Mouse (Mus musculus) stomach, postnatal 0 days (tissue): Measurements from ENCODE around the gene Zbed4. TPM values are rescaled to one million over a fixed set of nuclear protein-coding genes. Genes with fewer than 3 reads are reported as not detected.
"Not testable (repeated sequence)": the region's sequence is repeated elsewhere in the genome, so short reads cannot be mapped to it uniquely, and the experiment has no call there.

Experiments used
- ATAC-seq: fragments of 200-750 bp; cut with Nextera tagmentation; 2 replicates; pipeline ENCODE4 v1.8.0; 2017; ENCODE audit not compliant: low FRiP score, low TSS enrichment
- DNase-seq: peaks from one replicate; pipeline ENCODE4 v3.0.0-alpha.2; 2016; ENCODE audit warnings: low spot score
- H3K27ac ChIP-seq: fragments of 300-500 bp; sonication (generic); replicated peaks from 2 replicates; pipeline ENCODE4 v1.5.1; 2014; ENCODE audit warnings: mild to moderate bottlenecking, control low read depth
- H3K27me3 ChIP-seq: fragments of 300-500 bp; sonication (generic); 2 replicates; pipeline ENCODE4 v1.6.1; 2014; ENCODE audit warnings: low read length; ENCODE audit not compliant: control insufficient read depth, insufficient read depth
- H3K36me3 ChIP-seq: fragments of 300-500 bp; sonication (generic); 2 replicates; pipeline ENCODE4 v1.6.1; 2014; ENCODE audit warnings: low read length, mixed read lengths; ENCODE audit not compliant: control insufficient read depth, insufficient read depth
- H3K4me1 ChIP-seq: fragments of 300-500 bp; sonication (generic); replicated peaks from 2 replicates; pipeline ENCODE4 v1.6.1; 2014; ENCODE audit warnings: antibody characterized with exemption; ENCODE audit not compliant: control insufficient read depth, insufficient read depth
- H3K4me2 ChIP-seq: fragments of 300-500 bp; sonication (generic); replicated peaks from 2 replicates; pipeline ENCODE4 v1.6.1; 2014; ENCODE audit warnings: low read depth, mild to moderate bottlenecking, control low read depth, moderate library complexity
- H3K4me3 ChIP-seq: fragments of 300-500 bp; sonication (generic); 2 replicates; pipeline ENCODE4 v1.5.1; 2014; ENCODE audit warnings: low read depth, low read length, control low read depth
- H3K9ac ChIP-seq: fragments of 300-500 bp; sonication (generic); 2 replicates; pipeline ENCODE4 v1.6.1; 2014; ENCODE audit warnings: mild to moderate bottlenecking, low read length, control low read depth, mixed read lengths
- H3K9me3 ChIP-seq: fragments of 300-500 bp; sonication (generic); 2 replicates; pipeline ENCODE4 v1.6.1; 2016; ENCODE audit warnings: low read length; ENCODE audit not compliant: control insufficient read depth
- CTCF ChIP-seq: IDR thresholded peaks from 2 replicates; pipeline ENCODE4 v1.5.1; 2016; ENCODE audit warnings: antibody characterized with exemption, low read depth, mild to moderate bottlenecking, moderate library complexity
- EP300 ChIP-seq: optimal IDR thresholded peaks from 2 replicates; pipeline ENCODE3; 2016; ENCODE audit warnings: antibody characterized with exemption
- WGBS: fragments of 180-500 bp; shearing (Covaris S2); extraction: QIAGEN DNeasy Blood & Tissue Kit; methylation state at CpG from one replicate; pipeline ENCODE4 v1.1.7; 2014; 5-methylcytosine and 5-hydroxymethylcytosine counted together
- polyA plus RNA-seq: library from polyadenylated mRNA; unstranded; fragments of >200 nt; fragmentation: Nextera tagmentation; extraction: Ambion mirVana; gene quantifications from 2 replicates; pipeline ENCODE4 v1.2.1, GENCODE M21; 2015

The Zbed4 gene
- polyA plus RNA-seq, 1 experiment from 2014 or later: 3.9 TPM

DNA sequence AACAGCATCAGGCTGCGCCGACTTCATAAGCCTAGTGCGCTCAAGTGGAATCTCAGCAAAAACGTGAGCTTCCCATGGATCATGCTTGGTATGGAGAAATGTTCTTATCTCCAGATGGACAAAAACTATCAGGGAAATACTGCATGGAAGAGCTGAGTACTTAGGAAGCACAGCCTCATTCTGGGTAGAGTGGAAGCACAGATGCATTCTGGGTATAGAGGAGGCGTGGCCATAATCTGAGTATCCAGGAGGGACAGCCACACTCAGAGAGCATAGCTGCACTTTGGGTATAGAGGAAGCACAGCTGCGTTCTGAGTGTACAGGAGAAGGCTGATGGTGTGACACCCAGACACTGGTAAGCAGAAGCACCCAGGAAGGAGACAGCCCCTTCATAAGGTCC, 50.9 kb downstream of the Zbed4 start:
- no peak overlapping the region for H3K27ac ChIP-seq
- H3K27me3 ChIP-seq: no peaks in the 10 kb centered on the region
- no peak overlapping the region for H3K4me3 ChIP-seq
- H3K4me2 ChIP-seq: no peak overlapping the region
- TF ChIP-seq EP300 (no peak), CTCF (no peak)
- no peak overlapping the region for H3K9ac ChIP-seq
- DNase-seq (no peak), ATAC-seq (no peak)
- no peaks in the 10 kb centered on the region for H3K9me3 ChIP-seq
- H3K36me3 ChIP-seq: peaks cover 11% of the 10 kb centered on the region; the same call in 1 of the 2 replicates
- H3K4me1 ChIP-seq: no peaks in the 10 kb centered on the region
- WGBS: 86% methylated on average over 6 of the region's 6 CpGs

DNA sequence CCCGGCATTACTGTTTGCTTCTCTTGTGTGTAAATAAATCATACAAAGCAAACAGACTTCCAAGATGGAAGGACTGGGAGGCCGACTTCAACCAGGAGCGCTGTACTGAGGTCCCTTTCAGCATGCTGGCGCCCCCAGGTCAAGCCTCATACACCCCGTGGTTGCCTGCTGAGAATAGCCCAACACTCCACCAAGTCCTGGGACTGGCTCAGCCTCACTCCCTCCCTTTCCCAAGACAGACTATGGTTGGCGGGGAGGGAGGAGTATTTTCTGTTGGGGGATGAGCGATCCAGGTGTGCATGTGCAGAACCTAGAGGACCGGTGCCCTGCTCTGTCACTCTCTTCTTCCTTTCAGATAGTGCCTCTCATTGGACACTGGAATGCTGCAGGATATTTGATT, 56.7 kb downstream of the Zbed4 start:
- H3K4me3 ChIP-seq: no peak overlapping the region
- peaks cover 14% of the 10 kb centered on the region; the same call in 1 of the 2 replicates for H3K36me3 ChIP-seq
- H3K27me3 ChIP-seq: no peaks in the 10 kb centered on the region
- 70% methylated on average over 8 of the region's 8 CpGs for WGBS
- H3K4me1 ChIP-seq: no peaks in the 10 kb centered on the region
- no peak for TF ChIP-seq EP300
- ATAC-seq: no peak
- H3K4me2 ChIP-seq: no peak overlapping the region
- H3K27ac ChIP-seq: no peak overlapping the region
- DNase-seq: no peak
- H3K9me3 ChIP-seq: no peaks in the 10 kb centered on the region
- no peak overlapping the region for H3K9ac ChIP-seq

DNA sequence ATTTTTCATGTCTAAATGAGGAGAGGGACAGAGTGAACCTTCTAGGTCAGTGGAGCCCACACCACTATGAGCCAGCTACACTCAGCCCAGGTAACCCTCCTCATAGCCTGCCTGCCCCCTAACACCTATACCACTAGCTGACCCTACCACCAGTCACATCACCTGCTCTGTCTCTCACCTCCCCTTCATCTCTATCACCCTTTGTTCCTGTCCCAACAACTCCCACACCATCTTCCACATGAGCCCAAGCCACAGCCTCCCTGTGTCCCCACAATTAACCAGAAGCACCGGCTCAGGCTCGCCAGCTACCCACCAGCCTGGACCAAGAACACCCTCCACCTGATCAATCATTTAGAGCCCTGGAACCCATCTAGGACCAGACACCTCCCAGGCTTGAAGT, 58.9 kb downstream of the Zbed4 start:
- no peak overlapping the region for H3K4me2 ChIP-seq

DNA sequence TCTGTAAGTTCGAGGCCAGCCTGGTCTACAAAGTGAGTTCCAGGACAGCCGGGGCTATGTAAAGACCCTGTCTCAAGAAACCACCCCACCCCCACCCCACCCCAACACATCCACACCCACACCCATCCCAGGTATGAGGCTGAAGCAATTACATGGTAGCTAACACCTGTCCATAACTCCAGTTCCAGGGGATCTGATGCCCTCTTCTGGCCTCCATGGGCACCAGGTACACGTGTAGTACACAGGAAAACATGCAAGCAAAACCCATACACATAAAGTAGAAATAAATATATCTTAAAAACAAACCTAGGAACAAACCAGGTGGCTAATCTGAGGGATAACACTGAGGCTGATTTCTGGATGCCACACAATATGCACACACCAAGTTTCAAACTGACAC, 61.8 kb downstream of the Zbed4 start:
- H3K36me3 ChIP-seq: peaks cover 6% of the 10 kb centered on the region; the same call in 1 of the 2 replicates
- H3K4me2 ChIP-seq: no peak overlapping the region
- no peaks in the 10 kb centered on the region for H3K27me3 ChIP-seq
- H3K9ac ChIP-seq: no peak overlapping the region
- DNase-seq (no peak), ATAC-seq (no peak)
- H3K27ac ChIP-seq: no peak overlapping the region
- no peaks in the 10 kb centered on the region for H3K4me1 ChIP-seq
- no peak overlapping the region for H3K4me3 ChIP-seq
- H3K9me3 ChIP-seq: no peaks in the 10 kb centered on the region
- peak; percentile 40 for TF ChIP-seq CTCF
- no peak for TF ChIP-seq EP300
- 85% methylated on average over 3 of the region's 3 CpGs for WGBS

More for the DNA sequence above, 58.9 kb downstream of the Zbed4 start:
- Histone ChIP-seq H3K9me3 (no peaks in the 10 kb centered on the region), H3K36me3 (peaks cover 14% of the 10 kb centered on the region; the same call in 1 of the 2 replicates), H3K4me3 (no peak overlapping the region), H3K9ac (no peak overlapping the region), H3K27me3 (no peaks in the 10 kb centered on the region), H3K4me1 (no peaks in the 10 kb centered on the region), H3K27ac (no peak overlapping the region)
- no peak for TF ChIP-seq CTCF
- no peak for TF ChIP-seq EP300
- ATAC-seq (no peak), DNase-seq (no peak)
- 84% methylated on average over 2 of the region's 2 CpGs for WGBS

DNA sequence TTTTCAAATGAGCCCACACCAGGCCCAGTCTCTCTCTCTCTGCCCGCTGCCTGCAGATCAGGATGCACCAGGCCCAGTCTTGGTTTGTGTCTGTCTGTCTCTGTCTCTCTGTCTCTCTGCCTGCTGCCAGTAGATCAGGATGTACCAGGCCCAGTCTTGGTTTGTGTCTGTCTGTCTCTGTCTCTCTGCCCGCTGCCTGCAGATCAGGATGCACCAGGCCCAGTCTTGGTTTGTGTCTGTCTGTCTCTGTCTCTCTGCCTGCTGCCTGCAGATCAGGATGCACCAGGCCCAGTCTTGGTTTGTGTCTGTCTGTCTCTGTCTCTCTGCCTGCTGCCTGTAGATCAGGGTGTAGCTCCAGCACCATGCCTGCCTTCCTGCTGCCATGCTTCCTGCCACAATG, 62.4 kb downstream of the Zbed4 start:
- 92% methylated on average over 2 of the region's 2 CpGs for WGBS

DNA sequence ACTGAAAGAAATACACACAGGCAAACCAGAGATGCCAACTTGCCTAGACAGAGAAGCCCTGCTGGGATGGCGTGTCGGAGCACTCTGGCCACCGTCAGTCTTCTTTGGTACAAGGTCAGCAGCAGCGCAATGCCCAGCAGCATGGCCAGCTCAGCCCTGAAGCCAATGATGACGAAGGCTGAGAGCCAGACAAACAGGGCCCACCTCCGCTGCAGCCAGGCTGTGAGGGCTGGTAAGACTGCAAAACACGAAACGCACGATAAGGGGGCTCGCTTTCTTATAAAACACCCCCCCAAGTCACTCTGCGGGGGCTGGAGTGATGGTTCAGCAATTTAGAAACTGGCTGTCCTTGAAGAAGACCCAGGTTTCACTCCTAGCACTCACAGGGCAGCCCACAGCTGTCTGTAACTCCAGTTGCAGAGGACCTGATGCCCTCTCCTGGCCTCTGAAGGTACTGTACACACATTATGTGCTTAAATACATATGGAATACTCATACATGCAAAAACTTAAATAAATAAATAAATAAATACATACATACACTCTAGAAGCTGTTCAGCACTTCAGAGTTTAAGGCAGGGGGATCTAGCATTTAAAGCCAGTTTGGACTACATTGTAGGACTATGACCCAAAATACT, 63.1 kb downstream of the Zbed4 start:
- ATAC-seq: no peak
- no peak overlapping the region for H3K27ac ChIP-seq

More for the DNA sequence above, 62.4 kb downstream of the Zbed4 start:
- H3K4me1 ChIP-seq, H3K9me3 ChIP-seq, ATAC-seq, H3K27ac ChIP-seq, H3K27me3 ChIP-seq, DNase-seq, H3K4me3 ChIP-seq, H3K36me3 ChIP-seq, H3K4me2 ChIP-seq, H3K9ac ChIP-seq: not testable (repeated sequence)

More for the DNA sequence above, 63.1 kb downstream of the Zbed4 start:
- Histone ChIP-seq H3K4me3 (no peak overlapping the region), H3K4me1 (no peaks in the 10 kb centered on the region), H3K36me3 (peaks cover 6% of the 10 kb centered on the region; the same call in 1 of the 2 replicates), H3K4me2 (no peak overlapping the region), H3K9ac (no peak overlapping the region), H3K27me3 (no peaks in the 10 kb centered on the region), H3K9me3 (no peaks in the 10 kb centered on the region)
- DNase-seq: no peak
- TF ChIP-seq CTCF (peak; percentile 55), EP300 (no peak)
- 97% methylated on average over 11 of the region's 11 CpGs for WGBS
